ENCODE assay signal across 15 mouse cellular contexts in the genomic region with DNA sequence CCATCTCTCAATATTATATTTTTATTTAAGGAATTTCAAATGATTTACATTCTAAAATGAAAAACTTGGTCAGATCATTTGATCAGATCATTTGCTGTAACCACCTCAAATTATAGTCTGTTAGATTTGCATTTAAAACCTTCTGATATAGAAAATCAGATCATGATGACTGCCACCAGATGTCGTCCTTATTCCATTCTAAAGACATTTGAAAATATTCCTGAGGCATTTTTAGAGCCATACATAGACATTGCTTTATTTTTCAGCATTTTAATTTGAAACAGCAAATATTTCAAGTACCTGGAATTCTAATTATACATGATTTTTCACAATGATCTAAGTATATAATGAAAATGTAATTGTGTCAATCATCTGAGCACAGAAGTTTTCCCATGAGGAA. TPM values are rescaled to one million over a fixed set of nuclear protein-coding genes. Genes with fewer than 3 reads are reported as not detected.
DNase-seq lines count a peak whose midpoint lies in the region; ATAC-seq and TF ChIP-seq lines count a peak whose summit lies in the region.
"Had no signal": no experiment of that assay in that cellular context is flagged by ENCODE, and none has a peak within 500 bp of the region (broad histone marks: within the 10 kb centered on the region; RNA-seq: fewer than 3 reads in every experiment).

No protein-coding gene starts in this region.

- H3K4me3 ChIP-seq in forebrain, postnatal 0 days (ENCODE audit: low read depth, low read length), result no peak overlapping the region
- no peak overlapping the region for H3K4me3 ChIP-seq in forebrain, embryonic 13.5 days
- no peak overlapping the region for H3K4me3 ChIP-seq in midbrain, postnatal 0 days (ENCODE audit: low read depth, low read length)
- no peak overlapping the region for H3K4me3 ChIP-seq in midbrain, embryonic 11.5 days (ENCODE audit: low read depth, low read length)
- H3K4me3 ChIP-seq: neural tube, embryonic 15.5 days had no signal

- no peaks in the 10 kb centered on the region for H3K4me1 ChIP-seq in forebrain, postnatal 0 days (ENCODE audit: insufficient read depth)
- no peaks in the 10 kb centered on the region for H3K4me1 ChIP-seq in forebrain, embryonic 13.5 days
- no peaks in the 10 kb centered on the region for H3K4me1 ChIP-seq in midbrain, postnatal 0 days (ENCODE audit: insufficient read depth, low read length)
- no peaks in the 10 kb centered on the region for H3K4me1 ChIP-seq in midbrain, embryonic 11.5 days (ENCODE audit: control insufficient read depth, insufficient read depth, low read length)
- H3K4me1 ChIP-seq: neural tube, embryonic 15.5 days had no signal

- 61% methylated on average over 1 of the region's 1 CpGs for WGBS in forebrain, postnatal 0 days
- WGBS in forebrain, embryonic 13.5 days, result 63% methylated on average over 1 of the region's 1 CpGs
- 53% methylated on average over 1 of the region's 1 CpGs for WGBS in midbrain, postnatal 0 days
- 57% methylated on average over 1 of the region's 1 CpGs for WGBS in midbrain, embryonic 11.5 days

- no peak overlapping the region for H3K9ac ChIP-seq in forebrain, postnatal 0 days
- H3K9ac ChIP-seq in forebrain, embryonic 13.5 days, result no peak overlapping the region
- H3K9ac ChIP-seq in midbrain, postnatal 0 days (replicated peaks; ENCODE audit: low read length, poor library complexity, severe bottlenecking), result no peak overlapping the region
- H3K9ac ChIP-seq in midbrain, embryonic 11.5 days (ENCODE audit: low read length), result no peak overlapping the region
- H3K9ac ChIP-seq: liver, embryonic 14.5 days; neural tube, embryonic 15.5 days had no signal

- no peaks in the 10 kb centered on the region for H3K36me3 ChIP-seq in forebrain, postnatal 0 days (ENCODE audit: insufficient read depth)
- no peaks in the 10 kb centered on the region for H3K36me3 ChIP-seq in forebrain, embryonic 13.5 days (ENCODE audit: poor library complexity, severe bottlenecking)
- H3K36me3 ChIP-seq in midbrain, postnatal 0 days (ENCODE audit: insufficient read depth, low read length), result no peaks in the 10 kb centered on the region
- no peaks in the 10 kb centered on the region for H3K36me3 ChIP-seq in midbrain, embryonic 11.5 days (ENCODE audit: control insufficient read depth, insufficient read depth, low read length)
- H3K36me3 ChIP-seq: neural tube, embryonic 15.5 days had no signal

- ATAC-seq in forebrain, postnatal 0 days, result no peak
- ATAC-seq in forebrain, embryonic 13.5 days, result no peak
- ATAC-seq in midbrain, postnatal 0 days (ENCODE audit: low FRiP score), result no peak
- ATAC-seq in midbrain, embryonic 11.5 days (ENCODE audit: low FRiP score), result no peak
- ATAC-seq: Patski had no signal

- no peak overlapping the region for H3K27ac ChIP-seq in forebrain, postnatal 0 days (ENCODE audit: low read depth, low read length)
- H3K27ac ChIP-seq in forebrain, embryonic 13.5 days, result no peak overlapping the region
- H3K27ac ChIP-seq in midbrain, postnatal 0 days (ENCODE audit: low read depth, low read length), result no peak overlapping the region
- no peak overlapping the region for H3K27ac ChIP-seq in midbrain, embryonic 11.5 days (ENCODE audit: low read depth, low read length)
- H3K27ac ChIP-seq: liver, embryonic 14.5 days; neural tube, embryonic 15.5 days had no signal

- no peaks in the 10 kb centered on the region for H3K27me3 ChIP-seq in forebrain, postnatal 0 days (ENCODE audit: insufficient read depth, low read length)
- no peaks in the 10 kb centered on the region for H3K27me3 ChIP-seq in forebrain, embryonic 13.5 days
- H3K27me3 ChIP-seq in midbrain, postnatal 0 days (ENCODE audit: insufficient read depth, low read length), result no peaks in the 10 kb centered on the region
- H3K27me3 ChIP-seq in midbrain, embryonic 11.5 days (ENCODE audit: control insufficient read depth, insufficient read depth, low read length), result no peaks in the 10 kb centered on the region
- H3K27me3 ChIP-seq: neural tube, embryonic 15.5 days had no signal

- peak; percentile 41 for DNase-seq in forebrain, postnatal 0 days
- peak; percentile 12 for DNase-seq in layer of hippocampus, adult 9-10 months (ENCODE audit: low spot score)
- DNase-seq in layer of hippocampus, adult 8-10 months (ENCODE audit: low spot score in 2 of 2), result no peak
- peak; percentile 40 for DNase-seq in midbrain, postnatal 0 days (ENCODE audit: low spot score)
- no peak for DNase-seq in midbrain, embryonic 11.5 days (ENCODE audit: low spot score, missing footprints)
- DNase-seq in embryo, embryonic 10 days (ENCODE audit: low spot score), result no peak
- no peak for DNase-seq in cerebellum, adult 8-10 months
- DNase-seq: heart, adult 11 months; heart, postnatal 10 days; kidney, postnatal 36 days; spleen, adult 18-20 months had no signal

- TF ChIP-seq CTCF in forebrain, postnatal 0 days (IDR thresholded peaks at IDR 0.05; ENCODE audit: low read depth), result peak; percentile 53
- peak; percentile 68 for TF ChIP-seq CTCF in midbrain, postnatal 0 days (IDR thresholded peaks at IDR 0.05)

- no peaks in the 10 kb centered on the region for H3K9me3 ChIP-seq in forebrain, postnatal 0 days (ENCODE audit: low read length)
- no peaks in the 10 kb centered on the region for H3K9me3 ChIP-seq in forebrain, embryonic 13.5 days (replicated peaks)
- H3K9me3 ChIP-seq in midbrain, postnatal 0 days (ENCODE audit: low read length), result no peaks in the 10 kb centered on the region
- no peaks in the 10 kb centered on the region for H3K9me3 ChIP-seq in midbrain, embryonic 11.5 days (ENCODE audit: control insufficient read depth, low read length)
- H3K9me3 ChIP-seq: neural tube, embryonic 15.5 days had no signal

- no peak overlapping the region for H3K4me2 ChIP-seq in forebrain, postnatal 0 days (ENCODE audit: low read depth)
- H3K4me2 ChIP-seq in forebrain, embryonic 13.5 days, result no peak overlapping the region
- no peak overlapping the region for H3K4me2 ChIP-seq in midbrain, postnatal 0 days (ENCODE audit: low read depth, low read length, poor library complexity, severe bottlenecking)
- no peak overlapping the region for H3K4me2 ChIP-seq in midbrain, embryonic 11.5 days
- H3K4me2 ChIP-seq: neural tube, embryonic 15.5 days had no signal

RNA-seq across cellular contexts. Expression of gene Ppp6c, which starts 52.0 kb away (rescaled TPM):
- total RNA-seq in forebrain, postnatal 0 days (2014; rRNA removed), result 47.6 and 57.2 TPM in 2 replicates
- 51.1 and 54.5 TPM in 2 replicates for polyA plus RNA-seq in forebrain, postnatal 0 days (2015; fragmentation: Nextera tagmentation; extraction: Ambion mirVana)
- 76.4 and 79.7 TPM in 2 replicates for polyA plus RNA-seq in forebrain, embryonic 13.5 days (2015; fragmentation: Nextera tagmentation; extraction: Ambion mirVana)
- total RNA-seq in layer of hippocampus, adult 8-10 months (2022), result 10 to 100 TPM; 58.4 to 74.2 (median 63.1) TPM
- total RNA-seq in midbrain, postnatal 0 days (2014; rRNA removed), result 51.4 and 51.9 TPM in 2 replicates
- polyA plus RNA-seq in midbrain, postnatal 0 days (2015; fragmentation: Nextera tagmentation; extraction: Ambion mirVana), result 46.0 and 48.4 TPM in 2 replicates
- 92.7 and 110 TPM in 2 replicates for polyA plus RNA-seq in midbrain, embryonic 11.5 days (2014; fragmentation: Nextera tagmentation; extraction: Ambion mirVana)

Comparison
In these comparisons a context has a peak if more than half of its experiments do, and no peak if none do; other contexts are left out.
1. DNase-seq: peak in forebrain, postnatal 0 days (single experiment), layer of hippocampus, adult 9-10 months (single experiment) and midbrain, postnatal 0 days (single experiment); none in layer of hippocampus, adult 8-10 months (0 of 2), midbrain, embryonic 11.5 days (single experiment), embryo, embryonic 10 days (single experiment) and cerebellum, adult 8-10 months (single experiment).